Mouse (Mus musculus): ENCODE data around the gene Megf8.

GRCm38 (mm10) chr7:25288011-25288410, 29.0 kb upstream of the Megf8 start:
- no peak for TF ChIP-seq ZNF384 (IDR thresholded peaks at IDR 0.05; ENCODE audit: low read depth, low read length)
- TF ChIP-seq ZC3H11A (IDR thresholded peaks at IDR 0.05; ENCODE audit: borderline replicate concordance, low read depth, low read length), result no peak
- TF ChIP-seq HCFC1 (IDR thresholded peaks at IDR 0.05; ENCODE audit: borderline replicate concordance, insufficient read depth, low read length), result no peak
